Mouse (Mus musculus): ENCODE data around the gene Slc41a3. TPM values are rescaled to one million over a fixed set of nuclear protein-coding genes. Genes with fewer than 3 reads are reported as not detected.

Slc41a3 gene
- total RNA-seq (2023) = 10 to 100 TPM; 21.4 to 24.1 TPM

GRCm38 (mm10) chr6:90604533-90605297 is at the start of gene Slc41a3:
Gene Slc41a3 (plus strand): TSS chr6:90604725.

Other genes with a start within 250 kb of the Slc41a3 start
- 10 to 100 TPM; 18.9 to 24.6 TPM for gene Zxdc, start 235.2 kb upstream of the Slc41a3 start, total RNA-seq (2023)
- gene Cfap100, start 175.9 kb upstream of the Slc41a3 start, total RNA-seq (2023) = not detected
- gene Klf15, start 142.1 kb upstream of the Slc41a3 start, total RNA-seq (2023) = 1 to 10 TPM; 3.3 to 3.5 TPM
- 1 to 10 TPM; 1.0 to 2.0 TPM for gene Aldh1l1, start 118.3 kb upstream of the Slc41a3 start, total RNA-seq (2023)